Mouse (Mus musculus): ENCODE results near the gene Fgfr3.

Gene Fgfr3

GRCm38 (mm10) chr5:33721541-33722265, at the start of gene Fgfr3:
TSS of gene Fgfr3 (plus strand) at chr5:33721674.
- peak; percentile 64 for DNase-seq

- DNase-seq = no peak
Measured at GRCm38 (mm10) chr5:33674439-33674838, 47.0 kb upstream of the Fgfr3 start.

- no peak for DNase-seq
Measured at GRCm38 (mm10) chr5:33675964-33676363, 45.5 kb upstream of the Fgfr3 start.

GRCm38 (mm10) chr5:33678244-33678643, 43.2 kb upstream of the Fgfr3 start:
- no peak for DNase-seq

GRCm38 (mm10) chr5:33681044-33681443, 40.4 kb upstream of the Fgfr3 start:
- no peak for DNase-seq

- DNase-seq = no peak
Measured at GRCm38 (mm10) chr5:33681611-33682388, 39.7 kb upstream of the Fgfr3 start.

- DNase-seq = no peak
Measured at GRCm38 (mm10) chr5:33682963-33683362, 38.5 kb upstream of the Fgfr3 start.

GRCm38 (mm10) chr5:33683897-33684652, 37.4 kb upstream of the Fgfr3 start:
- DNase-seq = peak; percentile 60

- DNase-seq = no peak
Measured at GRCm38 (mm10) chr5:33684932-33685331, 36.5 kb upstream of the Fgfr3 start.

GRCm38 (mm10) chr5:33687142-33687541, 34.3 kb upstream of the Fgfr3 start:
- peak; percentile 61 for DNase-seq

- no peak for DNase-seq
Measured at GRCm38 (mm10) chr5:33688278-33689220, 32.9 kb upstream of the Fgfr3 start.

GRCm38 (mm10) chr5:33689221-33689844, 32.1 kb upstream of the Fgfr3 start:
- DNase-seq = no peak

- DNase-seq = peak; percentile 73
Measured at GRCm38 (mm10) chr5:33689852-33690645, 31.4 kb upstream of the Fgfr3 start.

GRCm38 (mm10) chr5:33692393-33692792, 29.1 kb upstream of the Fgfr3 start:
- no peak for DNase-seq

- no peak for DNase-seq
Measured at GRCm38 (mm10) chr5:33694461-33694847, 27.0 kb upstream of the Fgfr3 start.

GRCm38 (mm10) chr5:33694848-33695717, 26.4 kb upstream of the Fgfr3 start:
- DNase-seq = no peak

- no peak for DNase-seq
Measured at GRCm38 (mm10) chr5:33695718-33696121, 25.8 kb upstream of the Fgfr3 start.

- no peak for DNase-seq
Measured at GRCm38 (mm10) chr5:33696430-33696829, 25.0 kb upstream of the Fgfr3 start.

GRCm38 (mm10) chr5:33697534-33697933, 23.9 kb upstream of the Fgfr3 start:
- DNase-seq = no peak

GRCm38 (mm10) chr5:33697947-33698512, 23.4 kb upstream of the Fgfr3 start:
- DNase-seq = no peak
